Mouse (Mus musculus): ENCODE data around the gene Caln1. TPM values are rescaled to one million over a fixed set of nuclear protein-coding genes. Genes with fewer than 3 reads are reported as not detected.

Gene Caln1
- polyA plus RNA-seq, 2 experiments, result 0.91 to 1.3 TPM

DNA sequence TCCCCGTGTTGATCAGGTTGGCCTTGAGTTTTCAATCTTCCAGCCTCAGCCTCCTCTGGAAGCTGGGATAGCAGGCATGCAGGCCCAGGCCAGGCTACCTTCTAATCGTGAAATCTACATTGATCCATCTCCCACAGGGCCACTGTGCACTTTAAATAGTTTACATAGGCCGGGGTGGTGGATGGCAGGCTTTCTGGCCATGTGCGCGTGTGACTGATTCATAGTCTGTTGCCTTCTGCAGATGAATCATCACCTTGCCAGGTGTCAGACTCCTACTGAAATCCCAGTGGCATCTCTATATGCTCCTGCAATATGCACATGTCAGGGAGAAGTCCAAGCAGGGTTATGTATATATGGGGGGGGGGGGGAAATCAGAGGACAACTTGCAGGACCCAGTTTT is 428.5 kb downstream of the Caln1 start:
- no peak overlapping the region for H3K4me3 ChIP-seq (replicated peaks; ENCODE audit: low read length)
- no peak for DNase-seq (ENCODE audit: low spot score)
- H3K9ac ChIP-seq (ENCODE audit: low read depth, low read length, severe bottlenecking), result no peak overlapping the region
- no peaks in the 10 kb centered on the region for H3K36me3 ChIP-seq (ENCODE audit: control insufficient read depth, insufficient read depth, low read length)
- no peak overlapping the region for H3K27ac ChIP-seq (replicated peaks; ENCODE audit: low read depth, low read length)
- no peaks in the 10 kb centered on the region for H3K9me3 ChIP-seq (ENCODE audit: control insufficient read depth, low read length)
- H3K27me3 ChIP-seq (ENCODE audit: control insufficient read depth, insufficient read depth, low read length), result no peaks in the 10 kb centered on the region
- no peak overlapping the region for H3K4me2 ChIP-seq (replicated peaks; ENCODE audit: low read depth, low read length, severe bottlenecking)
- WGBS, result 83% methylated on average over 5 of the region's 5 CpGs
- TF ChIP-seq POLR2A (IDR thresholded peaks at IDR 0.05; ENCODE audit: borderline replicate concordance, extremely low read depth, insufficient read depth, insufficient read length), result no peak
- H3K4me1 ChIP-seq (ENCODE audit: control insufficient read depth, insufficient read depth, low read length), result no peaks in the 10 kb centered on the region
- ATAC-seq (ENCODE audit: low FRiP score, low read depth), result no peak

DNA sequence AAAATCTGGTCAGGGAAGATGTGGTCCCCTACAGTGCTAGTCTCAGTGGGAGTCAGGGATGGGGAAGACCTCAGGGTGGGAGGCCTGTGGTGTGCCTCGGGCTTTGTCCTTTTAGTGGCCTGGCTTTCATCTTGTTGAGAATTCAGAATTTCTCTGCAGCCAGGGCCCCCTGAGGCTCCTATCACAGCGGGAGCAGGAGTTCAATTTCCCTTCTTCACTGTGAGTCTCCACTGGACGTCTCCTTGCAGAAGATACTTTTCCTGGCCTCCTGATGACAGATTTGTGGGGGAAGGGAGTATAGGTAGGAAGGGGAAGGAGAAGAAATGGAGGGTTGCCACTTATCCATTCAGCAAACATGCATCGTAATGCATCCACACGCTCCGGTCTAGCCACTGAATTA is 441.1 kb downstream of the Caln1 start:
- Histone ChIP-seq H3K27me3 (ENCODE audit: control insufficient read depth, insufficient read depth, low read length) (no peaks in the 10 kb centered on the region), H3K4me3 (replicated peaks; ENCODE audit: low read length) (no peak overlapping the region), H3K4me2 (replicated peaks; ENCODE audit: low read depth, low read length, severe bottlenecking) (no peak overlapping the region), H3K9ac (ENCODE audit: low read depth, low read length, severe bottlenecking) (no peak overlapping the region), H3K4me1 (ENCODE audit: control insufficient read depth, insufficient read depth, low read length) (no peaks in the 10 kb centered on the region), H3K36me3 (ENCODE audit: control insufficient read depth, insufficient read depth, low read length) (no peaks in the 10 kb centered on the region), H3K27ac (replicated peaks; ENCODE audit: low read depth, low read length) (no peak overlapping the region), H3K9me3 (ENCODE audit: control insufficient read depth, low read length) (0 out of 2 replicates have a peak, but pooled peaks cover 4% of the 10 kb centered on the region)
- no peak for TF ChIP-seq POLR2A (IDR thresholded peaks at IDR 0.05; ENCODE audit: borderline replicate concordance, extremely low read depth, insufficient read depth, insufficient read length)
- no peak for DNase-seq (ENCODE audit: low spot score)
- 36% methylated on average over 6 of the region's 6 CpGs for WGBS
- no peak for ATAC-seq (ENCODE audit: low FRiP score, low read depth)

GRCm38 (mm10) chr5:130810846-130811245 is 441.6 kb downstream of the Caln1 start:
- no peaks in the 10 kb centered on the region for H3K27me3 ChIP-seq (ENCODE audit: control insufficient read depth, insufficient read depth, low read length)
- no peak overlapping the region for H3K9ac ChIP-seq (ENCODE audit: low read depth, low read length, severe bottlenecking)
- no peak overlapping the region for H3K27ac ChIP-seq (replicated peaks; ENCODE audit: low read depth, low read length)
- ATAC-seq (ENCODE audit: low FRiP score, low read depth) (no peak), DNase-seq (ENCODE audit: low spot score) (no peak)
- 0 out of 2 replicates have a peak, but pooled peaks cover 4% of the 10 kb centered on the region for H3K9me3 ChIP-seq (ENCODE audit: control insufficient read depth, low read length)
- H3K4me2 ChIP-seq (replicated peaks; ENCODE audit: low read depth, low read length, severe bottlenecking), result no peak overlapping the region
- no peak overlapping the region for H3K4me3 ChIP-seq (replicated peaks; ENCODE audit: low read length)
- no peak for TF ChIP-seq POLR2A (IDR thresholded peaks at IDR 0.05; ENCODE audit: borderline replicate concordance, extremely low read depth, insufficient read depth, insufficient read length)
- H3K4me1 ChIP-seq (ENCODE audit: control insufficient read depth, insufficient read depth, low read length), result no peaks in the 10 kb centered on the region
- WGBS, result 39% methylated on average over 1 of the region's 1 CpGs
- H3K36me3 ChIP-seq (ENCODE audit: control insufficient read depth, insufficient read depth, low read length), result no peaks in the 10 kb centered on the region

- Histone ChIP-seq H3K9ac (ENCODE audit: low read depth, low read length, severe bottlenecking) (no peak overlapping the region), H3K4me3 (replicated peaks; ENCODE audit: low read length) (no peak overlapping the region), H3K4me1 (ENCODE audit: control insufficient read depth, insufficient read depth, low read length) (no peaks in the 10 kb centered on the region), H3K27me3 (ENCODE audit: control insufficient read depth, insufficient read depth, low read length) (no peaks in the 10 kb centered on the region), H3K36me3 (ENCODE audit: control insufficient read depth, insufficient read depth, low read length) (no peaks in the 10 kb centered on the region), H3K9me3 (ENCODE audit: control insufficient read depth, low read length) (0 out of 2 replicates have a peak, but pooled peaks cover 4% of the 10 kb centered on the region), H3K27ac (replicated peaks; ENCODE audit: low read depth, low read length) (no peak overlapping the region), H3K4me2 (replicated peaks; ENCODE audit: low read depth, low read length, severe bottlenecking) (no peak overlapping the region)
- DNase-seq (ENCODE audit: low spot score) (peak; percentile 47), ATAC-seq (ENCODE audit: low FRiP score, low read depth) (no peak)
- TF ChIP-seq POLR2A (IDR thresholded peaks at IDR 0.05; ENCODE audit: borderline replicate concordance, extremely low read depth, insufficient read depth, insufficient read length), result no peak
- 24% methylated on average over 3 of the region's 3 CpGs for WGBS
Measured at GRCm38 (mm10) chr5:130811266-130811665, 442.0 kb downstream of the Caln1 start.

GRCm38 (mm10) chr5:130811966-130812365 is 442.7 kb downstream of the Caln1 start:
- H3K9ac ChIP-seq (ENCODE audit: low read depth, low read length, severe bottlenecking), result no peak overlapping the region
- ATAC-seq (ENCODE audit: low FRiP score, low read depth) (no peak), DNase-seq (ENCODE audit: low spot score) (no peak)
- whole genome bisulfite sequencing, result 89% methylated on average over 3 of the region's 3 CpGs
- H3K27ac ChIP-seq (replicated peaks; ENCODE audit: low read depth, low read length), result no peak overlapping the region
- no peak for TF ChIP-seq POLR2A (IDR thresholded peaks at IDR 0.05; ENCODE audit: borderline replicate concordance, extremely low read depth, insufficient read depth, insufficient read length)
- H3K36me3 ChIP-seq (ENCODE audit: control insufficient read depth, insufficient read depth, low read length), result no peaks in the 10 kb centered on the region
- no peaks in the 10 kb centered on the region for H3K27me3 ChIP-seq (ENCODE audit: control insufficient read depth, insufficient read depth, low read length)
- H3K4me3 ChIP-seq (replicated peaks; ENCODE audit: low read length), result no peak overlapping the region
- no peak overlapping the region for H3K4me2 ChIP-seq (replicated peaks; ENCODE audit: low read depth, low read length, severe bottlenecking)
- 0 out of 2 replicates have a peak, but pooled peaks cover 4% of the 10 kb centered on the region for H3K9me3 ChIP-seq (ENCODE audit: control insufficient read depth, low read length)
- no peaks in the 10 kb centered on the region for H3K4me1 ChIP-seq (ENCODE audit: control insufficient read depth, insufficient read depth, low read length)

DNA sequence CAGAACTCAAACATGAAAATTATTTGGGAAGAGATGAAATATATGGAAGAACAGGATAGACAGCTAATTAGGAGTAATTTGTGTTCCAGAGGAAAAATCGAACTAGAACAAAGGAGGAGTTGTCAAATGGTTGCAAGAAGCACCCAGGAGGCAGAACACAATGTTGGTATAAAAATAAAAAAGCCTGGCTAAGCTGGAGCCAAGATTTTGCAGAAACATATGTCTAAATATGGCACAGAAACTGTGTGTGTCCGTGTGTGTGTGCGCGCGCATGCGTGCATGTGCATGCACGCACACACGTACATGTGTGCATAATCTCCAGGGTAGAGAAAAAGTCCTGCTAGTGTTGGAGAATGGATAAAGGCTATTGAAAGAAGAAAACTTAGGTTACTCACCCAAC is 443.3 kb downstream of the Caln1 start:
- TF ChIP-seq POLR2A (IDR thresholded peaks at IDR 0.05; ENCODE audit: borderline replicate concordance, extremely low read depth, insufficient read depth, insufficient read length), result no peak
- 92% methylated on average over 8 of the region's 8 CpGs for WGBS

More for the DNA sequence above, 443.3 kb downstream of the Caln1 start:
- Histone ChIP-seq H3K36me3 (ENCODE audit: control insufficient read depth, insufficient read depth, low read length) (no peaks in the 10 kb centered on the region), H3K9me3 (ENCODE audit: control insufficient read depth, low read length) (0 out of 2 replicates have a peak, but pooled peaks cover 4% of the 10 kb centered on the region), H3K4me3 (replicated peaks; ENCODE audit: low read length) (no peak overlapping the region), H3K9ac (ENCODE audit: low read depth, low read length, severe bottlenecking) (no peak overlapping the region), H3K4me2 (replicated peaks; ENCODE audit: low read depth, low read length, severe bottlenecking) (no peak overlapping the region), H3K27ac (replicated peaks; ENCODE audit: low read depth, low read length) (no peak overlapping the region), H3K4me1 (ENCODE audit: control insufficient read depth, insufficient read depth, low read length) (no peaks in the 10 kb centered on the region), H3K27me3 (ENCODE audit: control insufficient read depth, insufficient read depth, low read length) (no peaks in the 10 kb centered on the region)
- ATAC-seq (ENCODE audit: low FRiP score, low read depth), result no peak
- DNase-seq (ENCODE audit: low spot score), result no peak

All from limb, embryonic 14.5 days (tissue).